Mouse (Mus musculus): ENCODE measurements at regions not wholly inside any gene's neighbourhood (a gene's known extent, or its start where the extent isn't known, plus 50 kb on each side); places are given as distances from the start of the nearest gene placed in this dataset.

DNA sequence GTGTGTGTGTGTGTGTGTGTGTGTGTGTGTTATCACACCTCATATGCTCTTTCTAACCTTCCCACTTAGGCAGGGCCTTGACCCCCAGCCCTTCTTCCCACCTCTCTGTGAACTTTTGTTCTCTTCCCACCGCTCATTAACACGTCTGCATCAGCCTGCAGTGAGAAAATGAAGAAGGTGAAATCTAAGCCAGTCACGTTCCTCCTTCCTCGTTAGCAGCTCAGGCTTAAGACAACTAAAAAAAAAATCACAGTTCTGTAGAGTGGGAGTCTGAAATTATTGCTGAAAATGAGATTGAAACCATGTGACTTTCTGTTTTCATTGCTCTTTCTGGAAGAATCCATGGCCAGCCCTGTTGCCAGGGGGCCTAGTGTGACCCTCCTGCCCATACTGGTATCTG is 420.7 kb downstream of the Pdcd6ip start:
- no peak for ATAC-seq (ENCODE audit: low FRiP score)
- Histone ChIP-seq H3K27me3 (ENCODE audit: control insufficient read depth, insufficient read depth, low read length) (no peaks in the 10 kb centered on the region), H3K9ac (ENCODE audit: low read depth, low read length) (no peak overlapping the region), H3K4me1 (replicated peaks; ENCODE audit: control insufficient read depth, insufficient read depth, low read length) (no peaks in the 10 kb centered on the region), H3K4me3 (ENCODE audit: low read depth, low read length) (no peak overlapping the region), H3K9me3 (ENCODE audit: control insufficient read depth, low read length) (no peaks in the 10 kb centered on the region), H3K36me3 (ENCODE audit: control insufficient read depth, insufficient read depth, low read length) (no peaks in the 10 kb centered on the region), H3K4me2 (replicated peaks; ENCODE audit: low read depth, low read length) (no peak overlapping the region), H3K27ac (ENCODE audit: low read depth, low read length) (no peak overlapping the region)
- DNase-seq (ENCODE audit: low spot score): no peak
- 63% methylated on average over 4 of the region's 4 CpGs for WGBS

DNA sequence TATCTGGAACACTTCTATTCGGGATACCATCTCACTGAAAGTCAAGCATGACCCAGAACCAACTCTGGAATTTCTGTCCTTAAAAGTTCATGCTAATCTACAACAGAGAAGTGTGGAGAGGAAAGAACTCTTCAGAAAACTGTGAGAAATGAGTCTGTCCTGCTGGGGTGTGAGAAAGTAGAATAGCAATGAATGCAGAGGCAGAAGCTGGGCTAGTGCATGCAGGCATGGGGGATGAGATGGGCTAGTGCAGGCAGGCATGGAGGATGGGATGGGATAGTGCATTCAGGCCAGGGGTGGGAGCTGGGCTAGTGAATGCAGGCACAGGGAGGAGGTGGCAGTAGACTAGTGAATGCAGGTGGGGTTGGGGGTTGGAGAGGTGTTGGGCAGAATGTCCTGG is 424.8 kb downstream of the Pdcd6ip start:
- ATAC-seq (ENCODE audit: low FRiP score): no peak
- H3K4me3 ChIP-seq (ENCODE audit: low read depth, low read length): no peak overlapping the region
- 69% methylated on average over 1 of the region's 1 CpGs for WGBS

DNA sequence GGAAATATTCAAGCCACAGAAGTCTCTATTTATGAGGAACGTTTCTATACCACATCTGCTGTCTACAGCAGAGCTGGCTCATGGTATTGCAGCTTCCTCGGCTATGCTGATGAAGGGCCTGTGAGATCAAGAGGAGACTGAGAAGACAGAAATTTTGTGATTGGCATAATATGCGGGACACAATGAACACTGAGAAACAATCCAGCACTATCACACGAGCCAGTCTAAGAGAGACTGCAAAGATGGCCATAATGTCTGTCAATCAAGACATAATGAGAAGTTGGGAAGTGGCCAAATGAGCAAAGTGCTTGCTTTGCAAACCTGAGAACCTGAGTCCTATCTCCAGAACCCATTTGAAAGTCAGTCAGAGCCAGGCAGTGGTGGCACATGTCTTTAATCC is 437.5 kb downstream of the Pdcd6ip start:
- H3K27ac ChIP-seq (ENCODE audit: low read depth, low read length): no peak overlapping the region
- no peak for DNase-seq (ENCODE audit: low spot score)

More for the DNA sequence above, 424.8 kb downstream of the Pdcd6ip start:
- H3K9ac ChIP-seq (ENCODE audit: low read depth, low read length): no peak overlapping the region
- H3K4me1 ChIP-seq (replicated peaks; ENCODE audit: control insufficient read depth, insufficient read depth, low read length): no peaks in the 10 kb centered on the region
- H3K27ac ChIP-seq (ENCODE audit: low read depth, low read length): no peak overlapping the region
- no peak overlapping the region for H3K4me2 ChIP-seq (replicated peaks; ENCODE audit: low read depth, low read length)
- H3K36me3 ChIP-seq (ENCODE audit: control insufficient read depth, insufficient read depth, low read length): no peaks in the 10 kb centered on the region
- DNase-seq (ENCODE audit: low spot score): no peak
- no peaks in the 10 kb centered on the region for H3K27me3 ChIP-seq (ENCODE audit: control insufficient read depth, insufficient read depth, low read length)
- H3K9me3 ChIP-seq (ENCODE audit: control insufficient read depth, low read length): no peaks in the 10 kb centered on the region

DNA sequence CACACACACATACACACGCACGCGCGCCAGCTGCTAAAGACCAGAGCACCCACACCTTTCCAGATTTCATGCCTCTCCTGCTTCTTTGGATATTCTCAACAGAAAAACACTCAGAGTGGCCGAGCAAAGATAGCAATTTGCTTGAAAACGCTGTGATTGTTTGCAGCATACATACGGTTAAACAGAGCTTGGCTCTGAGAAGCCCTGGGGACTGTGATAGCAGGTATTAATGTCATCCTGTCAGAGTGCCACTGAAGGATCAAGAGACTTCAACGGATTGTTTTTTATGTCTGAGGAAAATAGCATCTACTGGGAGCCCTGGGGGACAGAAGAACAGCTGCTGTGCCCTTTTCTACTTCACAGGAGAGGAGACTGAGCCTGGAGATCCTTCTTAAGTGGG is 440.4 kb downstream of the Pdcd6ip start:
- Histone ChIP-seq H3K9ac (ENCODE audit: low read depth, low read length) (no peak overlapping the region), H3K4me2 (replicated peaks; ENCODE audit: low read depth, low read length) (no peak overlapping the region), H3K4me1 (replicated peaks; ENCODE audit: control insufficient read depth, insufficient read depth, low read length) (no peaks in the 10 kb centered on the region), H3K27me3 (ENCODE audit: control insufficient read depth, insufficient read depth, low read length) (no peaks in the 10 kb centered on the region), H3K27ac (ENCODE audit: low read depth, low read length) (no peak overlapping the region), H3K4me3 (ENCODE audit: low read depth, low read length) (no peak overlapping the region), H3K36me3 (ENCODE audit: control insufficient read depth, insufficient read depth, low read length) (no peaks in the 10 kb centered on the region), H3K9me3 (ENCODE audit: control insufficient read depth, low read length) (no peaks in the 10 kb centered on the region)
- ATAC-seq (ENCODE audit: low FRiP score): no peak
- WGBS: 88% methylated on average over 8 of the region's 8 CpGs
- no peak for DNase-seq (ENCODE audit: low spot score)

More for the DNA sequence above, 437.5 kb downstream of the Pdcd6ip start:
- Histone ChIP-seq H3K4me1 (replicated peaks; ENCODE audit: control insufficient read depth, insufficient read depth, low read length) (no peaks in the 10 kb centered on the region), H3K27me3 (ENCODE audit: control insufficient read depth, insufficient read depth, low read length) (no peaks in the 10 kb centered on the region), H3K36me3 (ENCODE audit: control insufficient read depth, insufficient read depth, low read length) (no peaks in the 10 kb centered on the region), H3K4me3 (ENCODE audit: low read depth, low read length) (no peak overlapping the region), H3K9me3 (ENCODE audit: control insufficient read depth, low read length) (no peaks in the 10 kb centered on the region), H3K4me2 (replicated peaks; ENCODE audit: low read depth, low read length) (no peak overlapping the region), H3K9ac (ENCODE audit: low read depth, low read length) (no peak overlapping the region)
- no peak for ATAC-seq (ENCODE audit: low FRiP score)
- WGBS: 76% methylated on average over 4 of the region's 4 CpGs

DNA sequence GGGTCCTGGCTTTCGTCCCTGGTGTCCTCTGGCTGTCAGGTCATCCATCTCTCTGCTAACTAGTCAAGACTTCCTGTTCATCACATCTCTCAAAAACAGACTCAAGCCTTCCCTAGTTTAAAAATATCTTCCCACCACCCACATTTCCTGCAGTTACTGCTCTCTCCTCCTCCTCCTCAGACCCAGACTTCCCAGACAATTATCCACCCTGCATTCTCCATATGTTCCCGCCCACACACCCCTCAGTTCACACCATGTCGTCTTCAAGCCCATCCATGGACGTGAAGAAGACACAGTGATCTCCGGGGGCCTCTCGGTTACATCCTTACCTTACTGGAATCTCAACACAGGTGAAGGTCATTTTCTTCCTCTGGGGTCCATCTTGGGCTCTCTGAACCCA is 444.4 kb downstream of the Pdcd6ip start:
- ATAC-seq (ENCODE audit: low FRiP score): no peak
- Histone ChIP-seq H3K27ac (ENCODE audit: low read depth, low read length) (no peak overlapping the region), H3K4me3 (ENCODE audit: low read depth, low read length) (no peak overlapping the region), H3K27me3 (ENCODE audit: control insufficient read depth, insufficient read depth, low read length) (no peaks in the 10 kb centered on the region), H3K9me3 (ENCODE audit: control insufficient read depth, low read length) (no peaks in the 10 kb centered on the region), H3K36me3 (ENCODE audit: control insufficient read depth, insufficient read depth, low read length) (no peaks in the 10 kb centered on the region), H3K4me1 (replicated peaks; ENCODE audit: control insufficient read depth, insufficient read depth, low read length) (no peaks in the 10 kb centered on the region), H3K4me2 (replicated peaks; ENCODE audit: low read depth, low read length) (no peak overlapping the region), H3K9ac (ENCODE audit: low read depth, low read length) (no peak overlapping the region)
- no peak for DNase-seq (ENCODE audit: low spot score)
- 82% methylated on average over 6 of the region's 6 CpGs for WGBS

DNA sequence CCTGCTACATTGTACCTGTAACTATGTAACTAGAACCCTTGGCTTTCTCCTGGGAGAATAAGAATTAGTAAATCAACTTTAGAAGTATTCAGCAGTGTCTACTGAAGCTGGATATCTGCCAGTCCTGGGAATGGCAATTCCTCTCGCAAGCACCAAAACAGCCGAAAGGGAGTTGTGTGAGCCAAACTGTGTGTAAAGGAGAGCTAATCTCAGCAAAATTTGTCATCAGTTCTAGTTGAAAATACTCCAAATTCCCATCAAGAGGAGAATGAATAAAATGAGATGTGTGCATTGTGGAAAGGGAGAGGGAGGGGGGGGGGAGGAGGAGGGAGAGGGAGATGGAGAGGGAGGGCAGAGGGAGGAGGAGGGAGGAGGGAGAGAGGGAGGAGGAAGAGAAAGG is 447.8 kb downstream of the Pdcd6ip start:
- Histone ChIP-seq H3K27ac (ENCODE audit: low read depth, low read length) (no peak overlapping the region), H3K4me3 (ENCODE audit: low read depth, low read length) (no peak overlapping the region), H3K9me3 (ENCODE audit: control insufficient read depth, low read length) (no peaks in the 10 kb centered on the region), H3K4me2 (replicated peaks; ENCODE audit: low read depth, low read length) (no peak overlapping the region), H3K36me3 (ENCODE audit: control insufficient read depth, insufficient read depth, low read length) (no peaks in the 10 kb centered on the region), H3K4me1 (replicated peaks; ENCODE audit: control insufficient read depth, insufficient read depth, low read length) (no peaks in the 10 kb centered on the region), H3K27me3 (ENCODE audit: control insufficient read depth, insufficient read depth, low read length) (no peaks in the 10 kb centered on the region), H3K9ac (ENCODE audit: low read depth, low read length) (no peak overlapping the region)
- DNase-seq (ENCODE audit: low spot score) (no peak), ATAC-seq (ENCODE audit: low FRiP score) (no peak)
- WGBS: 98% methylated on average over 2 of the region's 2 CpGs

DNA sequence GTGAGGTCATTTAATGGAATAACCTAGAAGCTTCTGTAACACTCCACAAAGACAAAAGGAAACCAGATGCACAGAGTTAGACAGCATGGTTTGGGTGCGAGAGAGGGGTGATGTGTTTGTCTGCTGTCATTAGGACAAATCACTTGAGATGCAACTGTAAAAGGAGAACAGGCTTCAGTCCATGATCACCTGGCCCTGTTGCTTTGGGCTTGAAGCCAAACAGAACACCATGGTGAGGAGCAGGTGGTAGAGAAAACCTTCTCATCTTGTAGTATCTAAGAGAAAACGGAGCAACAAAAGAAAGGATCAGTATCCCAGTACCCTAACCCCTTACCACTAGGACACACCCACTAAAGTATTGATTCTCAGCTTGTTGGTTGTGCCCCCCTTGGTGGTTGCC is 449.5 kb downstream of the Pdcd6ip start:
- H3K27me3 ChIP-seq (ENCODE audit: control insufficient read depth, insufficient read depth, low read length): no peaks in the 10 kb centered on the region
- H3K4me1 ChIP-seq (replicated peaks; ENCODE audit: control insufficient read depth, insufficient read depth, low read length): no peaks in the 10 kb centered on the region
- 85% methylated on average over 2 of the region's 2 CpGs for WGBS
- H3K36me3 ChIP-seq (ENCODE audit: control insufficient read depth, insufficient read depth, low read length): no peaks in the 10 kb centered on the region
- no peak overlapping the region for H3K27ac ChIP-seq (ENCODE audit: low read depth, low read length)
- H3K9ac ChIP-seq (ENCODE audit: low read depth, low read length): no peak overlapping the region
- no peak overlapping the region for H3K4me3 ChIP-seq (ENCODE audit: low read depth, low read length)
- no peaks in the 10 kb centered on the region for H3K9me3 ChIP-seq (ENCODE audit: control insufficient read depth, low read length)
- H3K4me2 ChIP-seq (replicated peaks; ENCODE audit: low read depth, low read length): no peak overlapping the region
- ATAC-seq (ENCODE audit: low FRiP score) (no peak), DNase-seq (ENCODE audit: low spot score) (no peak)

DNA sequence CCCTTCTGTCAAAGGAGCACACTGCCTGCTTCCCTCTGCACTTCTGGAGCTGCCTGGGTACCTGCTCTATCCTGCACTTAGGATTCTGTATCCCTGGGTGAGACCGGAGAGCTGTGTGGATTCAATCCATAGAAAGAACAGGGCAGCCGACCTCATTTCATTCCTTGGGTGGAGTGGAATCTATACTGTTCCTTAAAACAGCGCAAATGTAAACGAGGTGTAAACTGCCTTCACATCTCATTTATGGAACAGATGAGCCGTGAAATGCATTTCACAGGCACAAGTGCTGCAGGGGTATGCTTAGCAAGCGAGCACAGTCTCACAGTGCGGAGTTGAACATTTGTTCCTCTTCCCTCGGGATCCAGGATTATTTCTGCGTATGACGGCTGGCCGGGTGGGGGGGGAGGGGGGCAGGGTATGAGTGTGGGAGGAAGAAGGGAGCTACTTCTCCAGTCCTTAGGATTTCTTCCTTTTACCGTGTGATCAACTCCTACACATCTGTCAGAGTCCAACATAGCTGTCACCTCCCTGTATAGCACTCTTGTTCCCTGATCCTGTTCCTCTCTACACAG is 459.3 kb downstream of the Pdcd6ip start:
- Histone ChIP-seq H3K36me3 (ENCODE audit: control insufficient read depth, insufficient read depth, low read length) (no peaks in the 10 kb centered on the region), H3K4me3 (ENCODE audit: low read depth, low read length) (no peak overlapping the region), H3K4me2 (replicated peaks; ENCODE audit: low read depth, low read length) (no peak overlapping the region), H3K9me3 (ENCODE audit: control insufficient read depth, low read length) (no peaks in the 10 kb centered on the region), H3K4me1 (replicated peaks; ENCODE audit: control insufficient read depth, insufficient read depth, low read length) (no peaks in the 10 kb centered on the region), H3K27me3 (ENCODE audit: control insufficient read depth, insufficient read depth, low read length) (no peaks in the 10 kb centered on the region), H3K9ac (ENCODE audit: low read depth, low read length) (no peak overlapping the region), H3K27ac (ENCODE audit: low read depth, low read length) (no peak overlapping the region)
- ATAC-seq (ENCODE audit: low FRiP score): peak; percentile 64
- WGBS: 55% methylated on average over 12 of the region's 12 CpGs
- DNase-seq (ENCODE audit: low spot score): no peak

DNA sequence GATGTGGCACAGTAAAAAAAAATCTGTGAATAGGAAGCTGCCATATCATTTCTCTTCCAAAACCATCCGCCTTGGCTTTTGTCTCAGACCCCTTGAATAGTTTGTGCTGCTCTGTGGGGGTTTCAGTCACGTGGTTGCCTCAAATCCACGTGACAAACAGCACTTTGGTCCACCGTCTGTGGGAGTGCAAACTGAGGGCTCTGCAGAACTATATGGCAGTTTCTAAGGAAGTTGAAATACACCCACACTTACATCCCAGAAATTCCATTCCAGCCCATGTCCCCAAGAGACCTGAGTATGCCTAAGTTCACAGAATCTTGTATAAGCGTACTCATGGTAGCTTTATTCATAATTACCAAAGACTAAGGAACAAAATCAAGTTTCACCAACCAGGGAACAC is 460.1 kb downstream of the Pdcd6ip start:
- no peaks in the 10 kb centered on the region for H3K9me3 ChIP-seq (ENCODE audit: control insufficient read depth, low read length)
- H3K27ac ChIP-seq (ENCODE audit: low read depth, low read length): no peak overlapping the region
- H3K4me2 ChIP-seq (replicated peaks; ENCODE audit: low read depth, low read length): no peak overlapping the region
- WGBS: 49% methylated on average over 5 of the region's 5 CpGs
- no peak for DNase-seq (ENCODE audit: low spot score)
- H3K27me3 ChIP-seq (ENCODE audit: control insufficient read depth, insufficient read depth, low read length): no peaks in the 10 kb centered on the region
- no peaks in the 10 kb centered on the region for H3K4me1 ChIP-seq (replicated peaks; ENCODE audit: control insufficient read depth, insufficient read depth, low read length)
- no peak overlapping the region for H3K9ac ChIP-seq (ENCODE audit: low read depth, low read length)
- no peaks in the 10 kb centered on the region for H3K36me3 ChIP-seq (ENCODE audit: control insufficient read depth, insufficient read depth, low read length)
- no peak overlapping the region for H3K4me3 ChIP-seq (ENCODE audit: low read depth, low read length)
- no peak for ATAC-seq (ENCODE audit: low FRiP score)

Data from hindbrain, embryonic 11.5 days (tissue).